9 mouse cellular contexts compared by ENCODE assay signal in genomic region chr11:98296277-98296676, GRCm38 (mm10). TPM values are rescaled to one million over a fixed set of nuclear protein-coding genes. Genes with fewer than 3 reads are reported as not detected.
DNase-seq lines count a peak whose midpoint lies in the region; ATAC-seq lines count a peak whose summit lies in the region.
"Had no signal": no experiment of that assay in that cellular context is flagged by ENCODE, and none has a peak within 500 bp of the region (broad histone marks: within the 10 kb centered on the region; RNA-seq: fewer than 3 reads in every experiment).

No protein-coding gene starts in this region.

- DNase-seq in cerebellum, adult 18-20 months, result peak; percentile 32 to 33
- DNase-seq in cerebellum, adult 11 months, result no peak
- peak; percentile 67 for DNase-seq in 3T3-L1 (ENCODE audit: low read depth, low spot score)
- DNase-seq in cerebellum, postnatal 25 days, result peak; percentile 48 to 59
- peak; percentile 7 for DNase-seq in lung, postnatal 14 days
- peak; percentile 33 for DNase-seq in thymus, postnatal 0 days (ENCODE audit: low spot score)
- DNase-seq in heart, adult 18-20 months, result no peak

- no peaks in the 10 kb centered on the region for H3K9me3 ChIP-seq in hindbrain, embryonic 15.5 days
- H3K9me3 ChIP-seq: heart, embryonic 13.5 days had no signal

- no peaks in the 10 kb centered on the region for H3K36me3 ChIP-seq in hindbrain, embryonic 15.5 days
- H3K36me3 ChIP-seq: heart, embryonic 13.5 days had no signal

- peak overlapping the region; percentile 74 for H3K4me2 ChIP-seq in hindbrain, embryonic 15.5 days
- H3K4me2 ChIP-seq: heart, embryonic 13.5 days had no signal

- 0 out of 2 replicates have a peak overlapping the region, but pooled peaks have one; percentile 6 for H3K9ac ChIP-seq in hindbrain, embryonic 15.5 days
- H3K9ac ChIP-seq: heart, embryonic 13.5 days had no signal

- H3K27ac ChIP-seq in hindbrain, embryonic 15.5 days (replicated peaks), result peak overlapping the region; percentile 27; the same call in 1 of the 2 replicates
- H3K27ac ChIP-seq: heart, embryonic 13.5 days had no signal

- no peak overlapping the region for H3K4me3 ChIP-seq in hindbrain, embryonic 15.5 days
- H3K4me3 ChIP-seq: heart, embryonic 13.5 days had no signal

- peak; percentile 39 for ATAC-seq in hindbrain, embryonic 15.5 days (ENCODE audit: low FRiP score, low read depth)

- peaks cover 52% of the 10 kb centered on the region for H3K4me1 ChIP-seq in hindbrain, embryonic 15.5 days (replicated peaks)

- peaks cover 6% of the 10 kb centered on the region; the same call in 1 of the 2 replicates for H3K27me3 ChIP-seq in hindbrain, embryonic 15.5 days

- WGBS in hindbrain, embryonic 15.5 days, result 2% methylated on average over 5 of the region's 5 CpGs

RNA-seq across cellular contexts. Expression of gene Neurod2, which starts 33.2 kb away (rescaled TPM):
- 20.9 and 28.6 TPM in 2 replicates for polyA plus RNA-seq in hindbrain, embryonic 15.5 days (2015; fragmentation: Nextera tagmentation; extraction: Ambion mirVana)
- not detected in 2 replicates for polyA plus RNA-seq in thymus, postnatal 0 days (2015; fragmentation: Nextera tagmentation; extraction: Ambion mirVana)
- total RNA-seq in heart, adult 18-20 months (2021), result not detected
- polyA plus RNA-seq: heart, embryonic 13.5 days had no signal

RNA-seq across cellular contexts. Expression of gene Ppp1r1b, which starts 51.9 kb away (rescaled TPM):
- polyA plus RNA-seq in hindbrain, embryonic 15.5 days (2015; fragmentation: Nextera tagmentation; extraction: Ambion mirVana), result 6.1 and 6.9 TPM in 2 replicates
- polyA plus RNA-seq in thymus, postnatal 0 days (2015; fragmentation: Nextera tagmentation; extraction: Ambion mirVana), result 2.7 and 3.1 TPM in 2 replicates
- 1 to 10 TPM; 4.3 to 5.1 TPM for total RNA-seq in heart, adult 18-20 months (2021)

Comparison
In these comparisons a context has a peak if more than half of its experiments do, and no peak if none do; other contexts are left out.
1. DNase-seq: peak in cerebellum, adult 18-20 months (2 of 2), 3T3-L1 (single experiment), cerebellum, postnatal 25 days (2 of 2), lung, postnatal 14 days (single experiment) and thymus, postnatal 0 days (single experiment); none in cerebellum, adult 11 months (single experiment) and heart, adult 18-20 months (0 of 2).
2. RNA of gene Neurod2, which starts 33.2 kb away (polyA plus RNA-seq): 20.9 to 28.6 TPM in hindbrain, embryonic 15.5 days; not detected in thymus, postnatal 0 days; every median in the first group is over 10 times any median in the second.